Mouse (Mus musculus) embryonic facial prominence, embryonic 14.5 days (tissue): ENCODE results near the gene Rab3gap1. TPM values are rescaled to one million over a fixed set of nuclear protein-coding genes. Genes with fewer than 3 reads are reported as not detected.

ENCODE experiments used
- ATAC-seq: fragments of 200-750 bp; cut with Nextera tagmentation; 2 replicates; pipeline ENCODE4 v1.8.0; 2017; ENCODE audit warnings: low read depth, moderate number of reproducible peaks, moderate TSS enrichment
- DNase-seq: peaks from one replicate; pipeline ENCODE4 v3.0.0-alpha.2; 2015; ENCODE audit warnings: low spot score
- H3K27ac ChIP-seq: fragments of 300-500 bp; sonication (generic); replicated peaks from 2 replicates; pipeline ENCODE4 v1.5.1; 2014; ENCODE audit warnings: low read depth, mild to moderate bottlenecking, low read length, moderate library complexity
- H3K27me3 ChIP-seq: fragments of 300-500 bp; sonication (generic); replicated peaks from 2 replicates; pipeline ENCODE4 v1.6.1; 2014; ENCODE audit warnings: low read length; ENCODE audit not compliant: control insufficient read depth, insufficient read depth
- H3K36me3 ChIP-seq: fragments of 300-500 bp; sonication (generic); 2 replicates; pipeline ENCODE4 v1.6.1; 2014; ENCODE audit warnings: low read length, mixed read lengths; ENCODE audit not compliant: control insufficient read depth, insufficient read depth
- H3K4me1 ChIP-seq: fragments of 300-500 bp; sonication (generic); 2 replicates; pipeline ENCODE4 v1.6.1; 2014; ENCODE audit warnings: antibody characterized with exemption, low read length; ENCODE audit not compliant: control insufficient read depth, insufficient read depth
- H3K4me2 ChIP-seq: fragments of 300-500 bp; sonication (generic); 2 replicates; pipeline ENCODE4 v1.6.1; 2014; ENCODE audit warnings: low read depth, mild to moderate bottlenecking, low read length, moderate library complexity, mixed read lengths
- H3K4me3 ChIP-seq: fragments of 300-500 bp; sonication (generic); 2 replicates; pipeline ENCODE4 v1.5.1; 2014; ENCODE audit warnings: low read depth, mild to moderate bottlenecking, low read length
- H3K9ac ChIP-seq: fragments of 300-500 bp; sonication (generic); 2 replicates; pipeline ENCODE4 v1.6.1; 2014; ENCODE audit warnings: low read depth, mild to moderate bottlenecking, low read length, moderate library complexity, mixed read lengths
- H3K9me3 ChIP-seq: fragments of 300-500 bp; sonication (generic); 2 replicates; pipeline ENCODE4 v1.6.1; 2016; ENCODE audit warnings: low read length; ENCODE audit not compliant: control insufficient read depth
- WGBS: fragments of 180-500 bp; shearing (Covaris S2); extraction: QIAGEN DNeasy Blood & Tissue Kit; methylation state at CpG from one replicate; pipeline ENCODE4 v1.1.7; 2014; 5-methylcytosine and 5-hydroxymethylcytosine counted together
- polyA plus RNA-seq: library from polyadenylated mRNA; unstranded; fragments of >200 nt; fragmentation: Nextera tagmentation; extraction: Ambion mirVana; gene quantifications from 2 replicates; pipeline ENCODE4 v1.2.1, GENCODE M21; 2014

The Rab3gap1 gene
- polyA plus RNA-seq, 1 experiment from 2014 or later: 20.0 TPM

DNA sequence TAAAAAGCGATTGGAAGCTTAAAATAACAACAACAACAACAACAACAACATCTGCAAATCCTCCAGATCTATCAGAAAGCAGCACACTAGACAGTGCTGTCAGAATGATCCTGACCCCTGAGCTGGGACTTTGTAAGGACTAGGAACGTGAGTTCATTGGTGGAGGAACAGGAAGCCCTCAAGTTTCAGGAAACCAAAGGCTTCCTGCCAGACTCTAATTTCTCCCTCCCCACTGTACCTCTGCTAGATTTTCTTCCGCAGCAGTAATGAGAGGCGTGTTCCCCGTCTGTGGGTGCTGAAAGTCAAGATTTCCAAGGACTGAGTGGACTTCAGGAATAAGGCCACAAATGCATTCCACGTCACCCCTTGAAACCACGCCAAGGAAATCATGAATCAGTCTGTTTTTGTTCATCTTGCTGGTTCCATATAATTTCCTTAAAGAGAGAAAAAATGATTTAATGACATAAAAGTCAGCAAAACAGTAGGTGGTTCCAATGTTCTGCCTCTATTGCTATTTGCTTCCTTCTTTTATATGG is 18.4 kb upstream of the Rab3gap1 start:
- H3K4me3 ChIP-seq: no peak overlapping the region
- H3K4me2 ChIP-seq: no peak overlapping the region
- H3K9ac ChIP-seq: no peak overlapping the region
- no peaks in the 10 kb centered on the region for H3K4me1 ChIP-seq
- peak; percentile 12 for DNase-seq
- whole genome bisulfite sequencing: 65% methylated on average over 7 of the region's 7 CpGs
- H3K9me3 ChIP-seq: peaks cover 16% of the 10 kb centered on the region
- H3K36me3 ChIP-seq: no peaks in the 10 kb centered on the region
- no peak overlapping the region for H3K27ac ChIP-seq
- H3K27me3 ChIP-seq: no peaks in the 10 kb centered on the region
- ATAC-seq: no peak

DNA sequence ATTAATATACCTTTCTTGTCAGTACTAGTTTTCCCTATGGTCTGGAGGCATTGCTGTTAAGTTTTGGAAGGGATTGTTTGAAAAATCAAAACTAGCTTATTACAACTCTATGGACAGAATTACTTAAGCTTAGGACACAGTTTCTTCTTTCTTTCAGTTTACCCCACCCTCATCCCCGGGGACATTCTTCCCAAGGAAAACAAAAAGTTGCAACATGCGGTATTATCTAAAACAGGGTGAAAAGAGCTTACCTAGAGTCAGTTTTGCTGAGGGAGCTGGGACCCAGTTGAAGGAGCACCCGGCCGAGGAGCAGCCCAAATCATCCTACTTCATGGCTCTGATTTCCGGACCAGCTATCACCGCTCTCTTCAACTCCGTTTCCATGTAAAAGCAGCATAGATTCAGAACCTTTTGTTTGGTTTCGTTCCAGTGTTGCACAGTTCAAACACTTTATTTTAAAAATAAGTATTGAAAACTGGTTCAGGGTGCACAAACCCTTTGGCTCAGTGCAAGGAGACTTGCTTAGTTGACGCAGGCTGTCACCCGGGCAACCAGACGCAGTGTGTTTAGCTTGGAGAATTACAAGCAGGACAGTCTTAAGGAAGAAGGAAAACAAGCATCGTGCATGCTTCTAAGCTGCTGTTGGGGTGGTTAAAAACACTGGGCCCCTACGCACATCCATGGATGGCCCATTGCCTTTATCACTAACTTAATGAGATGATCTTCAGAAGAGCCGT is 13.9 kb upstream of the Rab3gap1 start, which contains the start of gene Map3k19:
Gene Map3k19, minus strand, starts transcription at position 546 of the 737 bp plus-strand sequence.
- no peak within 1 kb of the TSS for H3K4me3 ChIP-seq

DNA sequence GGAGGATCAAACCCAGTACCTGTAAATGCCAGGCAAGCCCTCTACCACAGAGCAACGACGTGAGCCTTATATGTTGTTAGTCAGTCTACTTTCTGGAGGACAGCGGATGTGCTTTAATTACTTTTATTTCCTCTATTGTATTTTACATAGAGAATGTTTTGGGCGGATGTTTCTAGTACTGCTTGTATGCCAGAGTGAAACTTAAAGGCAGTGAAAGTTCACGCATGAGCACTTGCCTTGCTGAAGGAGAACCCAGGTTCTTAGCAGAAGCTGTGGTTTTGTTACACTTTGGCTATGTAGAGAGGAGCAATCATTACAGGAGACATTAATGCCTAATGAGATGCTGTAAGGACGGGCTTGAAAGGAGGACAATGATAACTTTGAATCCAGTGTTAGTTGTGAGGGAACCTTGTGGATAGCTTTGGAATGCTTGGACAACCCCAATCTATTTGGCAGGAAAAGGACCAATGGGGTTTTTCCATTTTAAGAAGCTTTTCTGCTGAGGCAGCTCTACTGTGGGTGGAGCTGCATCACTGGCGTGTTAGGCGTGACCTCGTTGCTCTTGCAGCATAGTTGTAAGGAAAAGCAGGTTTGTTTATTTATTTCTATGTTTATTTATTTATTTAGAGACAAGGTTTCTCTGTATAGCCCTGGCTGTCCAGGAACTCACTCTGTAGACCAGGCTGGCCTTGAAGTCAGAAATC is 9.5 kb upstream of the Rab3gap1 start:
- no peak for DNase-seq
- Histone ChIP-seq H3K4me3 (no peak overlapping the region), H3K4me2 (no peak overlapping the region), H3K9me3 (no peaks in the 10 kb centered on the region), H3K27me3 (no peaks in the 10 kb centered on the region), H3K4me1 (no peaks in the 10 kb centered on the region), H3K9ac (no peak overlapping the region), H3K27ac (no peak overlapping the region), H3K36me3 (no peaks in the 10 kb centered on the region)
- WGBS: 82% methylated on average over 9 of the region's 9 CpGs
- no peak for ATAC-seq

More for the DNA sequence above, 13.9 kb upstream of the Rab3gap1 start, which contains the start of gene Map3k19:
- H3K4me2 ChIP-seq: no peak within 1 kb of the TSS
- no peaks in the 10 kb centered on the region for H3K4me1 ChIP-seq
- H3K27me3 ChIP-seq: no peaks in the 10 kb centered on the region
- peaks cover 16% of the 10 kb centered on the region for H3K9me3 ChIP-seq
- no peaks in the 10 kb centered on the region for H3K36me3 ChIP-seq
- DNase-seq (no peak), ATAC-seq (no peak)
- WGBS: 79% methylated on average over 14 of the region's 14 CpGs
- H3K9ac ChIP-seq: no peak within 1 kb of the TSS
- H3K27ac ChIP-seq: no peak within 1 kb of the TSS

DNA sequence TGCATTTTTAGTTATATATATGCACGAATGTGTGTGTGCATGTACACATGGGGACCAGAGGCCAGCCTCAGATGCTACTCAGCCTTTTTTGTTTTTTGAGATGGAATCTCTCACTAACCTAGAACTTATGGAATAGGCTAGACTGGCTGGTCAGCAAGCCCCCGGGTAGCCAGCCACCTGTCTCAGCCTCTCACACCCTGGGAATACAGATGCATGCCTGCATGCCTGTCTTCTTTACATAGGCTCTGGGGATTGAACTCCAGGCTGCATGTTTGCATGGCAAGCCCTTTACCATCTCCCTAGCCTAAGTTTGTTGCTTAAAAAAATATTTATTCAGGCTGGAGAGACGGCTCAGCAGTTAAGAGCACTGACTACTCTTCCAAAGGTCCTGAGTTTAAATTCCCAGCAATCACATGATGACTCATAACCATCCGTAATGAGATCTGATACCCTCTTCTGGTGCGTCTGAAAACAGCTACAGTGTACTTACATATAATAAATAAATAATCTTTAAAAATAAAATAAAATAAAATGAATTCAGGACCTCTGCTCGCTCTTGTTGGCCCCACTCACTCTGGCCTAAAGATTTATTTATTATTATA is 8.7 kb upstream of the Rab3gap1 start:
- Histone ChIP-seq H3K9ac (no peak overlapping the region), H3K9me3 (no peaks in the 10 kb centered on the region), H3K4me2 (no peak overlapping the region), H3K4me1 (no peaks in the 10 kb centered on the region), H3K36me3 (no peaks in the 10 kb centered on the region), H3K4me3 (no peak overlapping the region), H3K27ac (no peak overlapping the region), H3K27me3 (no peaks in the 10 kb centered on the region)
- DNase-seq: no peak
- 65% methylated on average over 6 of the region's 6 CpGs for WGBS
- ATAC-seq: no peak

DNA sequence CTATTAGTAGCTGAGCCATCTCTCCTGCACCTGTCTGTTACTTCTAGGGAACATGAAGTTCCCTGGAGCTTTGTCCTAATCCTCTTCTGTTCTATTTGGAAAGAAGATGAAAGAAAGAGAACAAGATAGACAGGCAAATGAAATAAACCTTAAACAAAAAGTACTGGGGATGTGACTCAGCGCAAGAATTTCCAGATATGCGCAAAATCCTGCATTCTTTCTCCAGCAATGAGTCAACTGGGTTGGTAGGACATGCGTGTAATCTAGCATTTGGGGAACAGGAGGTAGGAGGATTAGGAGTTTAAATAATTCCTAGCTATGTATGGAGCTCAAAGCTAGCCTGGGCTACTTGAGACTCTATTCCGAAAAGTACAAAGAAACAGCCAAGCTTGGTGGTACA is 8.1 kb upstream of the Rab3gap1 start:
- no peaks in the 10 kb centered on the region for H3K27me3 ChIP-seq
- no peak overlapping the region for H3K4me2 ChIP-seq
- no peak overlapping the region for H3K27ac ChIP-seq
- H3K9me3 ChIP-seq: no peaks in the 10 kb centered on the region
- no peak overlapping the region for H3K4me3 ChIP-seq
- no peaks in the 10 kb centered on the region for H3K36me3 ChIP-seq
- H3K9ac ChIP-seq: no peak overlapping the region
- DNase-seq (no peak), ATAC-seq (no peak)
- H3K4me1 ChIP-seq: no peaks in the 10 kb centered on the region
- 87% methylated on average over 4 of the region's 4 CpGs for WGBS

DNA sequence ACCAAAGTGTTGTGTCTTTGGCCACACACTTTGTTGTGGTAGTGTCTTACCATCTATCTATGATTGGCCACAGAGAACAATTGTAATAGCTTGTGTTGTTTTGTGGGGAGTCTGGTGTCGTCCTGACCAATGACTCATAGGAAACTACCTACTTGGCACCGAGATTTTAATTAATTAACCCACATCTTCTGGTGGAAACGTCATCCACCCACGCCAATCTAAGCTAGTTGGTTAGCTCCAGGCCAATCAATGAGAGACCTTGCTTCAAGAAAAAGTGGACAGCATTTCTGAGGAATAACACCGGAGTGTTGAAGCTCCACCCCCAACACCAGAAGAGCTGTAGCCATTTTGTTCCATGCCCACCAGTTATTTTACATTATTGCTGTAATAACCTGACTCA is 6.7 kb upstream of the Rab3gap1 start:
- Histone ChIP-seq H3K36me3 (no peaks in the 10 kb centered on the region), H3K4me3 (no peak overlapping the region), H3K27me3 (no peaks in the 10 kb centered on the region), H3K9ac (no peak overlapping the region), H3K4me2 (no peak overlapping the region), H3K9me3 (no peaks in the 10 kb centered on the region), H3K4me1 (no peaks in the 10 kb centered on the region), H3K27ac (no peak overlapping the region)
- ATAC-seq: no peak
- WGBS: 85% methylated on average over 5 of the region's 5 CpGs
- no peak for DNase-seq

DNA sequence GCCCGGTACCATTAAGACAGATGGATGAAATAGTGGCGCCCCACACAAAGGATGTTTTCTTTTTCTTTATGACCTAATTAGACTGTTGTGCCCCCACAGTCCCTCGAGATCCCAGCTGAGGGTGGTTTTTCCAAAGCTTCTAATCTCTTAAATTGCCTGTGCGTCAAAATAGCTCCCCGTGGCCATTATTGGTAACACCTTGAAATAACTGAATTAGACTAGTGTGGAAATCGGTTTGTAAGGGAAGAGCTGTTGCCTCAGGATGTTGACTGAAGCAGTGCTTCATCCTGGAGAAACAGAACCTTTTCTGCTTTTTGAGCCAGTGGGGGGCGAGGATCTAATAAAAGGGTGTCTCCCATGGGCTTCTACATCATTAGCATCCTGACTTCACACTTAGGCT is 4.8 kb upstream of the Rab3gap1 start:
- Histone ChIP-seq H3K27me3 (no peaks in the 10 kb centered on the region), H3K4me1 (no peaks in the 10 kb centered on the region), H3K9me3 (no peaks in the 10 kb centered on the region), H3K4me2 (no peak overlapping the region), H3K36me3 (no peaks in the 10 kb centered on the region), H3K9ac (no peak overlapping the region), H3K4me3 (no peak overlapping the region), H3K27ac (no peak overlapping the region)
- 35% methylated on average over 7 of the region's 7 CpGs for WGBS
- ATAC-seq (no peak; the same call in 1 of the 2 replicates), DNase-seq (peak; percentile 24)

DNA sequence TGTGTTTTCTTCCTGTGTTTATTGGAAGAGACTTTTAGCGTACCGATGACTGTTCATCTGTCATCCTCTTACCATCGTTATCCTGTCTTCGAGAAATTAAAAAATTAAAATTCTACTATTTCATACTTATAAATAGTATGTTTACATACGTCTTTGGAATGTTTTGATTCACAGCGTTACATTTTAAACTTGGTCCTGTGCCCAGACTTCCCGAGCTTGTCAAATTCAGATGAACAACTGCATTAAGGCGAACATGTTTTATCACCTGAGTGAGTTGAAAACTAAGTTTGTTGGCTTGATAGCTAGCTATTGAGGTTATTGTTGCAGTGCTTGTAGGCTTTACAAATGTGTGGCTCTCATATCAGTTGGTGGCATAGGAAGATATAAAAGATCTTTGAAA is 703 bp downstream of the Rab3gap1 start:
- peak overlapping the region; percentile 73 for H3K9ac ChIP-seq
- peaks cover 20% of the 10 kb centered on the region for H3K36me3 ChIP-seq
- WGBS: 31% methylated on average over 8 of the region's 8 CpGs
- H3K9me3 ChIP-seq: no peaks in the 10 kb centered on the region
- ATAC-seq: no peak
- H3K27ac ChIP-seq: peak overlapping the region; percentile 57; the same call in 1 of the 2 replicates
- DNase-seq: peak; percentile 13
- H3K4me3 ChIP-seq: peak overlapping the region; percentile 65
- peaks cover 9% of the 10 kb centered on the region for H3K4me1 ChIP-seq
- no peaks in the 10 kb centered on the region for H3K27me3 ChIP-seq
- peak overlapping the region; percentile 65 for H3K4me2 ChIP-seq
